Mouse (Mus musculus): ENCODE results near the gene Lysmd1. TPM values are rescaled to one million over a fixed set of nuclear protein-coding genes. Genes with fewer than 3 reads are reported as not detected.

The Lysmd1 gene
- polyA plus RNA-seq (2017; shearing (Covaris generic)): 34.8 TPM

GRCm38 (mm10) chr3:95133680-95134101 is at the start of gene Lysmd1, which contains the start of gene Scnm1:
Gene Lysmd1 (plus strand): TSS chr3:95134088.
Gene Scnm1 (minus strand): TSS chr3:95134011.

GRCm38 (mm10) chr3:95106338-95107117 is 27.4 kb upstream of the Lysmd1 start, which contains the start of gene Pip5k1a:
Gene Pip5k1a (minus strand): TSS chr3:95106930.

GRCm38 (mm10) chr3:95110911-95111726 is 22.8 kb upstream of the Lysmd1 start, which contains the start of gene Vps72:
Gene Vps72 (plus strand): TSS chr3:95111022.

GRCm38 (mm10) chr3:95124246-95124645 is 9.6 kb upstream of the Lysmd1 start, which contains the start of gene Tmod4:
Gene Tmod4 (plus strand): TSS chr3:95124476.

GRCm38 (mm10) chr3:95141952-95142616 is 8.2 kb downstream of the Lysmd1 start, which contains the start of gene Tnfaip8l2:
Gene Tnfaip8l2 (minus strand): TSS chr3:95142360.

GRCm38 (mm10) chr3:95159987-95160963 is 26.4 kb downstream of the Lysmd1 start, which contains the start of gene Sema6c:
Gene Sema6c (plus strand): TSS chr3:95160457.

Other genes with a start within 250 kb of the Lysmd1 start
- 348 TPM for gene Psmb4, start 247.1 kb upstream of the Lysmd1 start, polyA plus RNA-seq (2017; shearing (Covaris generic))
- gene Selenbp1, start 201.0 kb upstream of the Lysmd1 start, polyA plus RNA-seq (2017; shearing (Covaris generic)): 6.7 TPM
- gene Rfx5, start 180.0 kb upstream of the Lysmd1 start, polyA plus RNA-seq (2017; shearing (Covaris generic)): 29.7 TPM
- 17.1 TPM for gene Pi4kb, start 159.4 kb upstream of the Lysmd1 start, polyA plus RNA-seq (2017; shearing (Covaris generic))
- 96.9 TPM for gene Zfp687, start 118.6 kb upstream of the Lysmd1 start, polyA plus RNA-seq (2017; shearing (Covaris generic))
- gene Psmd4, start 91.5 kb upstream of the Lysmd1 start, polyA plus RNA-seq (2017; shearing (Covaris generic)): 321 TPM
- gene Pip5k1a, start 27.2 kb upstream of the Lysmd1 start, polyA plus RNA-seq (2017; shearing (Covaris generic)): 37.0 TPM
- gene Vps72, start 23.1 kb upstream of the Lysmd1 start, polyA plus RNA-seq (2017; shearing (Covaris generic)): 128 TPM
- gene Tmod4, start 9.6 kb upstream of the Lysmd1 start, polyA plus RNA-seq (2017; shearing (Covaris generic)): 3.8 TPM
- gene Scnm1, start 77 bp upstream of the Lysmd1 start, polyA plus RNA-seq (2017; shearing (Covaris generic)): 111 TPM
- 282 TPM for gene Tnfaip8l2, start 8.3 kb downstream of the Lysmd1 start, polyA plus RNA-seq (2017; shearing (Covaris generic))
- gene Sema6c, start 26.4 kb downstream of the Lysmd1 start, polyA plus RNA-seq (2017; shearing (Covaris generic)): 0.43 TPM
- 34.6 TPM for gene Gabpb2, start 83.8 kb downstream of the Lysmd1 start, polyA plus RNA-seq (2017; shearing (Covaris generic))
- 454 TPM for gene Cdc42se1, start 94.6 kb downstream of the Lysmd1 start, polyA plus RNA-seq (2017; shearing (Covaris generic))
- gene Mllt11, start 98.1 kb downstream of the Lysmd1 start, polyA plus RNA-seq (2017; shearing (Covaris generic)): 9.5 TPM
- gene Gm128, start 107.5 kb downstream of the Lysmd1 start, polyA plus RNA-seq (2017; shearing (Covaris generic)): 1.4 TPM
- gene Bnipl, start 117.1 kb downstream of the Lysmd1 start, polyA plus RNA-seq (2017; shearing (Covaris generic)): not detected
- 37.4 TPM for gene Mindy1, start 147.3 kb downstream of the Lysmd1 start, polyA plus RNA-seq (2017; shearing (Covaris generic))
- gene Prune1, start 148.0 kb downstream of the Lysmd1 start, polyA plus RNA-seq (2017; shearing (Covaris generic)): 8.3 TPM
- 0.89 TPM for gene Anxa9, start 173.1 kb downstream of the Lysmd1 start, polyA plus RNA-seq (2017; shearing (Covaris generic))
- 332 TPM for gene Cers2, start 180.7 kb downstream of the Lysmd1 start, polyA plus RNA-seq (2017; shearing (Covaris generic))
- 56.6 TPM for gene Setdb1, start 223.1 kb downstream of the Lysmd1 start, polyA plus RNA-seq (2017; shearing (Covaris generic))

All from inflammation-experienced regulatory T-cells, adult 16 weeks (primary cell).